In genomic region chr5:30796125-30796524, GRCm38 (mm10) we compare ENCODE assay signal across 9 mouse cellular contexts. TPM values are rescaled to one million over a fixed set of nuclear protein-coding genes. Genes with fewer than 3 reads are reported as not detected.
DNase-seq lines count a peak whose midpoint lies in the region; ATAC-seq and TF ChIP-seq lines count a peak whose summit lies in the region.
"Had no signal": no experiment of that assay in that cellular context is flagged by ENCODE, and none has a peak within 500 bp of the region (broad histone marks: within the 10 kb centered on the region; RNA-seq: fewer than 3 reads in every experiment).

No protein-coding gene starts in this region.

- no peak for TF ChIP-seq EP300 in liver, postnatal 0 days (IDR thresholded peaks at IDR 0.05; ENCODE audit: low read depth)

- no peak overlapping the region for H3K4me2 ChIP-seq in forebrain, embryonic 11.5 days (ENCODE audit: low read depth, low read length, severe bottlenecking)
- peak overlapping the region; percentile 46 for H3K4me2 ChIP-seq in heart, embryonic 15.5 days
- no peak overlapping the region for H3K4me2 ChIP-seq in liver, postnatal 0 days (ENCODE audit: low read depth, low read length)
- H3K4me2 ChIP-seq: embryonic facial prominence, embryonic 12.5 days had no signal

- peaks cover 3% of the 10 kb centered on the region; the same call in 1 of the 2 replicates for H3K4me1 ChIP-seq in forebrain, embryonic 11.5 days (replicated peaks; ENCODE audit: control insufficient read depth, insufficient read depth, low read length)
- peaks cover 4% of the 10 kb centered on the region for H3K4me1 ChIP-seq in heart, embryonic 15.5 days (replicated peaks)
- H3K4me1 ChIP-seq in liver, postnatal 0 days (ENCODE audit: insufficient read depth) = peaks cover 6% of the 10 kb centered on the region; the same call in 1 of the 2 replicates
- peaks cover 24% of the 10 kb centered on the region for H3K4me1 ChIP-seq in olfactory bulb, adult 2 months (ENCODE audit: control insufficient read depth, insufficient read depth, low read length)
- no peaks in the 10 kb centered on the region for H3K4me1 ChIP-seq in thymus, adult 2 months (replicated peaks; ENCODE audit: control insufficient read depth, insufficient read depth, low read length)
- H3K4me1 ChIP-seq: embryonic facial prominence, embryonic 12.5 days had no signal

- ATAC-seq in forebrain, embryonic 11.5 days (replicated peaks; ENCODE audit: low FRiP score) = peak; percentile 65; the same call in 1 of the 2 replicates
- ATAC-seq in heart, embryonic 15.5 days (replicated peaks; ENCODE audit: insufficient number of reproducible peaks, insufficient read depth, low FRiP score, low read depth) = no peak
- ATAC-seq in liver, postnatal 0 days = peak; percentile 47

- peak; percentile 60 for DNase-seq in CD4-positive helper T cell, adult 2 months (ENCODE audit: low read depth, low spot score)
- DNase-seq in brain, embryonic 14.5 days (ENCODE audit: low read depth) = peak; percentile 76
- DNase-seq in forebrain, embryonic 11.5 days (ENCODE audit: low spot score) = peak; percentile 87
- peak; percentile 74 to 91 for DNase-seq in kidney, postnatal 25 days
- DNase-seq in liver, postnatal 0 days = peak; percentile 90
- DNase-seq in thymus, adult 2 months = peak; percentile 73

- no peaks in the 10 kb centered on the region for H3K9me3 ChIP-seq in forebrain, embryonic 11.5 days (ENCODE audit: control insufficient read depth, low read length)
- H3K9me3 ChIP-seq in heart, embryonic 15.5 days (replicated peaks) = no peaks in the 10 kb centered on the region
- H3K9me3 ChIP-seq in liver, postnatal 0 days (ENCODE audit: low read length) = no peaks in the 10 kb centered on the region
- H3K9me3 ChIP-seq: embryonic facial prominence, embryonic 12.5 days had no signal

- 19% methylated on average over 12 of the region's 12 CpGs for WGBS in forebrain, embryonic 11.5 days
- 17% methylated on average over 12 of the region's 12 CpGs for WGBS in heart, embryonic 15.5 days
- 6% methylated on average over 12 of the region's 12 CpGs for WGBS in liver, postnatal 0 days (ENCODE audit: insufficient replicate concordance)
- WGBS in olfactory bulb, adult 2 months = 14% methylated on average over 12 of the region's 12 CpGs
- WGBS in thymus, adult 2 months = 11% methylated on average over 12 of the region's 12 CpGs

- H3K9ac ChIP-seq in forebrain, embryonic 11.5 days (ENCODE audit: low read length) = no peak overlapping the region
- H3K9ac ChIP-seq in heart, embryonic 15.5 days = no peak overlapping the region
- H3K9ac ChIP-seq in liver, postnatal 0 days (replicated peaks) = no peak overlapping the region
- H3K9ac ChIP-seq: embryonic facial prominence, embryonic 12.5 days had no signal

- peak; percentile 81 for TF ChIP-seq CTCF in brain, embryonic 14.5 days (IDR thresholded peaks at IDR 0.05; ENCODE audit: borderline replicate concordance, extremely low read depth, insufficient read depth, insufficient read length)
- TF ChIP-seq CTCF in liver, postnatal 0 days (IDR thresholded peaks at IDR 0.05; ENCODE audit: low read depth) = peak; percentile 94
- TF ChIP-seq CTCF in olfactory bulb, adult 2 months (IDR thresholded peaks at IDR 0.05; ENCODE audit: insufficient read depth, low read depth, low read length) = peak; percentile 68; the same call in 1 of the 2 replicates
- peak; percentile 81 for TF ChIP-seq CTCF in thymus, adult 2 months (IDR thresholded peaks at IDR 0.05; ENCODE audit: borderline replicate concordance, control insufficient read depth, extremely low read depth, insufficient read depth, low read length, poor library complexity)

- no peak overlapping the region for H3K27ac ChIP-seq in forebrain, embryonic 11.5 days (ENCODE audit: low read depth, low read length)
- no peak overlapping the region for H3K27ac ChIP-seq in heart, embryonic 15.5 days
- H3K27ac ChIP-seq in liver, postnatal 0 days (ENCODE audit: low read depth) = no peak overlapping the region
- H3K27ac ChIP-seq in olfactory bulb, adult 2 months (ENCODE audit: insufficient read depth, low read depth, low read length) = no peak overlapping the region
- H3K27ac ChIP-seq in thymus, adult 2 months (ENCODE audit: control insufficient read depth, insufficient read depth, low read length) = no peak overlapping the region
- H3K27ac ChIP-seq: embryonic facial prominence, embryonic 12.5 days had no signal

- no peak for TF ChIP-seq POLR2A in brain, embryonic 14.5 days (IDR thresholded peaks at IDR 0.05; ENCODE audit: borderline replicate concordance, extremely low read depth, insufficient read depth, insufficient read length, poor library complexity, severe bottlenecking)
- TF ChIP-seq POLR2A in olfactory bulb, adult 2 months (IDR thresholded peaks at IDR 0.05; ENCODE audit: insufficient read depth, low read depth, low read length) = no peak
- TF ChIP-seq POLR2A in thymus, adult 2 months (IDR thresholded peaks at IDR 0.05; ENCODE audit: control insufficient read depth, extremely low read depth, insufficient read depth, low read length, poor library complexity) = no peak

- no peaks in the 10 kb centered on the region for H3K27me3 ChIP-seq in forebrain, embryonic 11.5 days (ENCODE audit: control insufficient read depth, insufficient read depth, low read length)
- H3K27me3 ChIP-seq in heart, embryonic 15.5 days = peaks cover 22% of the 10 kb centered on the region
- no peaks in the 10 kb centered on the region for H3K27me3 ChIP-seq in liver, postnatal 0 days (ENCODE audit: insufficient read depth, low read length)
- no peaks in the 10 kb centered on the region for H3K27me3 ChIP-seq in thymus, adult 2 months (ENCODE audit: control insufficient read depth, insufficient read depth, low read length)
- H3K27me3 ChIP-seq: embryonic facial prominence, embryonic 12.5 days had no signal

- no peak overlapping the region for H3K4me3 ChIP-seq in forebrain, embryonic 11.5 days (ENCODE audit: low read depth, low read length)
- no peak overlapping the region for H3K4me3 ChIP-seq in heart, embryonic 15.5 days
- H3K4me3 ChIP-seq in liver, postnatal 0 days (ENCODE audit: low read depth, low read length) = no peak overlapping the region
- no peak overlapping the region for H3K4me3 ChIP-seq in olfactory bulb, adult 2 months (ENCODE audit: insufficient read depth, low read depth, low read length)
- H3K4me3 ChIP-seq in thymus, adult 2 months (ENCODE audit: control insufficient read depth, insufficient read depth, low read length) = no peak overlapping the region
- H3K4me3 ChIP-seq: embryonic facial prominence, embryonic 12.5 days had no signal

- H3K36me3 ChIP-seq in forebrain, embryonic 11.5 days (ENCODE audit: control insufficient read depth, insufficient read depth, low read length) = peaks cover 2% of the 10 kb centered on the region; the same call in 1 of the 2 replicates
- no peaks in the 10 kb centered on the region for H3K36me3 ChIP-seq in heart, embryonic 15.5 days
- no peaks in the 10 kb centered on the region for H3K36me3 ChIP-seq in liver, postnatal 0 days (replicated peaks; ENCODE audit: insufficient read depth, low read length)
- H3K36me3 ChIP-seq in thymus, adult 2 months (ENCODE audit: control insufficient read depth, insufficient read depth, low read length) = no peaks in the 10 kb centered on the region
- H3K36me3 ChIP-seq: embryonic facial prominence, embryonic 12.5 days had no signal

RNA-seq across cellular contexts. Expression of gene Mapre3, which starts 18.3 kb away (rescaled TPM):
- polyA plus RNA-seq in brain, embryonic 14.5 days (2012; rRNA removed) = 163 and 172 TPM in 2 replicates
- polyA plus RNA-seq in forebrain, embryonic 11.5 days (2014; fragmentation: Nextera tagmentation; extraction: Ambion mirVana) = 37.5 and 39.7 TPM in 2 replicates
- 16.3 and 20.1 TPM in 2 replicates for polyA plus RNA-seq in heart, embryonic 15.5 days (2015; fragmentation: Nextera tagmentation; extraction: Ambion mirVana)
- 7.4 and 8.0 TPM in 2 replicates for polyA plus RNA-seq in liver, postnatal 0 days (2015; fragmentation: Nextera tagmentation; extraction: Ambion mirVana)
- polyA plus RNA-seq in olfactory bulb, adult 2 months (2012; ENCODE audit: insufficient read depth, insufficient read length, low replicate concordance, missing spikeins) = not detected in 2 replicates
- 11.5 and 16.6 TPM in 2 replicates for polyA plus RNA-seq in thymus, adult 2 months (2012; rRNA removed)
